Mouse (Mus musculus): ENCODE data around the gene Mtus2. TPM values are rescaled to one million over a fixed set of nuclear protein-coding genes. Genes with fewer than 3 reads are reported as not detected.

Mtus2 gene
- polyA plus RNA-seq, 1 experiment from 2014 or later = 53.9 TPM

DNA sequence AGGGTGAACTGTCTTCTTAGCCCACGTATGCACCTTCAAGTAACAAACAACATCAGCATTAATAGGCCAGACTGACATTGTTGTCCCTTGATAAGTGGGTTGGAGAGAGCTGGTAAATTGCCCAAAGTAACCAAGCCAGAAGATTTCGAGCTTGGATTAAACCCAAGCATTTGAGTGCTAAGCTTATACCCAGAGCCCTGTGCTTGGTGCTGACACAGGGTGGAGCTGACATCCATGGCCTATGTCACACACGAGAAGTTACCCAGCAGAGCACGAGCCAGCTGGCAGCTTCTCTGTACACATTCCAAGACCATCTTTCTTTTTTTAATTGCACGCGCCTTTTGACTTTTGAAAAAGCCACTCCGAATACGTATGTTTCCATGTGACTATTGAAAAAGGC is 259.7 kb downstream of the Mtus2 start:
- no peak overlapping the region for H3K9ac ChIP-seq (replicated peaks; ENCODE audit: low read depth, low read length)
- H3K4me2 ChIP-seq (ENCODE audit: low read depth, low read length) = no peak overlapping the region
- no peak overlapping the region for H3K4me3 ChIP-seq (ENCODE audit: low read depth, low read length)
- H3K36me3 ChIP-seq (ENCODE audit: control insufficient read depth, insufficient read depth, low read length) = no peaks in the 10 kb centered on the region
- WGBS = 91% methylated on average over 8 of the region's 8 CpGs
- H3K27ac ChIP-seq (ENCODE audit: low read depth, low read length) = no peak overlapping the region
- H3K4me1 ChIP-seq (ENCODE audit: control insufficient read depth, insufficient read depth, low read length) = no peaks in the 10 kb centered on the region
- ATAC-seq (ENCODE audit: low read depth) = no peak
- H3K27me3 ChIP-seq (ENCODE audit: control insufficient read depth, insufficient read depth, low read length) = no peaks in the 10 kb centered on the region
- H3K9me3 ChIP-seq (ENCODE audit: control insufficient read depth, low read length) = no peaks in the 10 kb centered on the region

DNA sequence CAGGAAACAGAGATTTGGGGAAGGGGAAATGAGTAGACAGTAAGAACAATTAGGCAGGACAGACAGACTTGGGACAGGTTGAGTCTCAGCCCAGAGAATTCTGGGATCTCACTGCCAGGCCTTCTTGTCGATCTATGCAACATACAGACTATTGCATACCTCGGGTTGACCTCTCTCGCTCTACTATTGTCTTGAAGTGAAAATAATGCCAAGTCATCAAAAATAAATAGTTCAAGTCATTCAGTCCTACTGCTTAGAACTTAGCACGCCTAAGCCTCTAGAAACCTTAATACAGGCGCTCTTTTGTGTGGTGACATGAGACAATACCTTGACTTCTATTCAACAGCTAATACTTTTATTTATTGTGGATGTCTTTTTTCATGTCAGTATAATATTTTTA is 265.8 kb downstream of the Mtus2 start:
- no peaks in the 10 kb centered on the region for H3K9me3 ChIP-seq (ENCODE audit: control insufficient read depth, low read length)
- H3K27me3 ChIP-seq (ENCODE audit: control insufficient read depth, insufficient read depth, low read length) = no peaks in the 10 kb centered on the region
- no peak overlapping the region for H3K4me2 ChIP-seq (ENCODE audit: low read depth, low read length)
- H3K4me3 ChIP-seq (ENCODE audit: low read depth, low read length) = no peak overlapping the region
- H3K36me3 ChIP-seq (ENCODE audit: control insufficient read depth, insufficient read depth, low read length) = no peaks in the 10 kb centered on the region
- no peak for ATAC-seq (ENCODE audit: low read depth)
- 91% methylated on average over 5 of the region's 5 CpGs for WGBS
- no peak overlapping the region for H3K9ac ChIP-seq (replicated peaks; ENCODE audit: low read depth, low read length)
- no peak overlapping the region for H3K27ac ChIP-seq (ENCODE audit: low read depth, low read length)
- no peaks in the 10 kb centered on the region for H3K4me1 ChIP-seq (ENCODE audit: control insufficient read depth, insufficient read depth, low read length)

DNA sequence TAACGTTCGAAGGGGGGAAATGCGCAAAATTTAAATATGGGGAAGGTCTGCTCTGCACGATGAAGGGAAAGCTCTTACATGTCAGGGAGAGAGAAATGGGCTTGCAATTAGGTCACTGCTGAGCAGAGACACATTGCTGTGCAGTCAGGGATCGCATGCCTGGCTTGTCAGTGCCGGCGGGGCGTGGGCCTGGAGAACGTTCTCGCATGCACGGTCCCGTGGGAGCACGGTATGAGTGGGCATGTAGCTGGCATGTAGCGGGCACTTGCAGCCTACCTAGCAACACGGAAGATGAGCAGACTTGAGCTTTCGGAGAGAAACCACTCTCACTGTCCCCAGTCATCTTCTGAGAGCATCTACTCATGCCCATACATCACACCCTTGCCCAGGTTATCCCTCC is 266.9 kb downstream of the Mtus2 start:
- Histone ChIP-seq H3K27me3 (ENCODE audit: control insufficient read depth, insufficient read depth, low read length) (no peaks in the 10 kb centered on the region), H3K27ac (ENCODE audit: low read depth, low read length) (no peak overlapping the region), H3K4me1 (ENCODE audit: control insufficient read depth, insufficient read depth, low read length) (no peaks in the 10 kb centered on the region), H3K4me2 (ENCODE audit: low read depth, low read length) (no peak overlapping the region), H3K9me3 (ENCODE audit: control insufficient read depth, low read length) (no peaks in the 10 kb centered on the region), H3K4me3 (ENCODE audit: low read depth, low read length) (no peak overlapping the region), H3K9ac (replicated peaks; ENCODE audit: low read depth, low read length) (no peak overlapping the region), H3K36me3 (ENCODE audit: control insufficient read depth, insufficient read depth, low read length) (no peaks in the 10 kb centered on the region)
- 92% methylated on average over 16 of the region's 16 CpGs for WGBS
- no peak for ATAC-seq (ENCODE audit: low read depth)

DNA sequence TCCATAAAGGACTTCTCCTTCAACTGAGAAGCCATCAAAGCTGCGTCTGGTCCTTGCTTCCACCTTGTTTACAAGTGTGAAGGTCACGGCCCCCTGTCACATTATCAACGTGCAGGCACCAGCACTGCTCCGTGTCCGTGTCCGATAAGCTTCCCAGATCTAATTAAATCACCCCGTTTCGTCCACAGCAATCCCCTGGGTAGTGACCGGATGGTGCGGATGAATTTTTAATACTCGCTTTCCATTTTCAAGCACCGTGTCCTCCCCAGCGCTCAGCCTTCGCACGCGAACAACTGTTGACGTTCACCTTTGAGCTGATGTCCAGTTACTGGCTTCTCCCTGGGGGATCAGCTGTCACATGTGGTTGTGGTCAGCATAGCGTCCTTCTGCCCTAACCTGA is 276.6 kb downstream of the Mtus2 start:
- H3K9me3 ChIP-seq (ENCODE audit: control insufficient read depth, low read length) = no peaks in the 10 kb centered on the region
- H3K36me3 ChIP-seq (ENCODE audit: control insufficient read depth, insufficient read depth, low read length) = no peaks in the 10 kb centered on the region
- no peaks in the 10 kb centered on the region for H3K4me1 ChIP-seq (ENCODE audit: control insufficient read depth, insufficient read depth, low read length)
- ATAC-seq (ENCODE audit: low read depth) = no peak
- 79% methylated on average over 18 of the region's 18 CpGs for WGBS
- H3K9ac ChIP-seq (replicated peaks; ENCODE audit: low read depth, low read length) = no peak overlapping the region
- no peak overlapping the region for H3K4me2 ChIP-seq (ENCODE audit: low read depth, low read length)
- H3K4me3 ChIP-seq (ENCODE audit: low read depth, low read length) = no peak overlapping the region
- no peak overlapping the region for H3K27ac ChIP-seq (ENCODE audit: low read depth, low read length)
- H3K27me3 ChIP-seq (ENCODE audit: control insufficient read depth, insufficient read depth, low read length) = no peaks in the 10 kb centered on the region

DNA sequence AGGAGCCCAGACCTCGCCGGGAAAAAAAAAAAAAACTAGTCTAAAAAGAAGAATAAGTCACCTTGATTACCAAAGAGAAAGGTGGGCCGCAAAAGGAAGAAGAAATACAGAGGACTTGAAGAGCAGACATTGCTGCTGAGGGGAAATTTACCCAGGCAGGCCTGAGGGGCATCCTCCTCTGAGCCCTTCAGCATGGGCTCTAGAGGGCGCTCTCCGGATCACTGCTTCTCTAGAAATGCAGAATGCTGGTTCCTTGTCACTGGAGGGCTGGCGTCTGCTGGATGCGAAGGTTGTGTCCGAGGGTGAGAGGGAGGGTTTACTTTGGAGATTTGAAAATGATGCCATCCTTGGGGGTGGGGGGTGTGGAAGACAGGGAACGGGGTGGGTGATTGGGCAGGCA is 279.5 kb downstream of the Mtus2 start:
- no peaks in the 10 kb centered on the region for H3K4me1 ChIP-seq (ENCODE audit: control insufficient read depth, insufficient read depth, low read length)
- no peaks in the 10 kb centered on the region for H3K9me3 ChIP-seq (ENCODE audit: control insufficient read depth, low read length)
- no peaks in the 10 kb centered on the region for H3K36me3 ChIP-seq (ENCODE audit: control insufficient read depth, insufficient read depth, low read length)
- no peak overlapping the region for H3K4me3 ChIP-seq (ENCODE audit: low read depth, low read length)
- H3K9ac ChIP-seq (replicated peaks; ENCODE audit: low read depth, low read length) = no peak overlapping the region
- no peaks in the 10 kb centered on the region for H3K27me3 ChIP-seq (ENCODE audit: control insufficient read depth, insufficient read depth, low read length)
- no peak overlapping the region for H3K4me2 ChIP-seq (ENCODE audit: low read depth, low read length)
- ATAC-seq (ENCODE audit: low read depth) = no peak
- H3K27ac ChIP-seq (ENCODE audit: low read depth, low read length) = no peak overlapping the region
- 54% methylated on average over 9 of the region's 9 CpGs for WGBS

DNA sequence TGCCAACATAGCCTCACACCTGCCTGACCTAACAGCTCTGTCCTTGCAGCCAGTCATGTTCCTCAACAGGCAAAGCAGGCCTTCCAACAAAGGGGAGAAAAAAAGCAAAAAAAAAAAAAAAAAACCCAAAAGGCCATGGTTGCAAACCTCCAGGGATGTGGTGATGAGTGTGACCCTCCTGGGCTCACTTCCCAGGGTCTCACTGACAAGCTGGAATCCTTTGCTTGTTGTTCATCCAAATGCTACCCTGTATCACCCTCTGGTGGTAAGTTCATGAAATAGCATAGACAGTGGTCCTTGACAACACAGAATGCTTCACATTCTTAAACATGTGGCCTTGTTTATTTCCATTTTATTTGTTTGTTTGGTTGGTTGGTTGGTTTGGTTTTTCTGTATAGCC is 281.9 kb downstream of the Mtus2 start:
- H3K9me3 ChIP-seq (ENCODE audit: control insufficient read depth, low read length) = no peaks in the 10 kb centered on the region

DNA sequence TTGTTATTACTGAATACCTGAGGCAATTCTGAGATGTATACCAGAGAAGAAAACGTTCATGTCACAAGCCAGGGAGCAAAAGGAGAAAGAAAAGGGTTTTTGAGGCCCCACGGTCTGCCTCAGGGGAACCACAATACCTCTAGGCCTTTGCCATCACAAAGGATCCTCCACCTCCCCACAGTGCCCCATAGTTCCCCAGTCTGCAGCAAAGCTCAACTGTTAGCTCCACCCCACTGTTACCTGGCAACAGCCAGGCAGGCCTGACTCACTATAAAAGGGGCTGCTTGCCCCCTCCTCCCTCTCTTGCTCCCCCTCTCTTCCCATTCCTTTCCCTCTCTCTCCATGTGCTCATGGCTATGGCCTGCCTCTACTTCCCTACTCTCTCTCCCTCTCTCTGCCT is 282.6 kb downstream of the Mtus2 start:
- H3K9ac ChIP-seq (replicated peaks; ENCODE audit: low read depth, low read length) = no peak overlapping the region
- H3K27ac ChIP-seq (ENCODE audit: low read depth, low read length) = no peak overlapping the region
- no peak overlapping the region for H3K4me3 ChIP-seq (ENCODE audit: low read depth, low read length)
- H3K36me3 ChIP-seq (ENCODE audit: control insufficient read depth, insufficient read depth, low read length) = no peaks in the 10 kb centered on the region
- H3K4me2 ChIP-seq (ENCODE audit: low read depth, low read length) = no peak overlapping the region
- H3K4me1 ChIP-seq (ENCODE audit: control insufficient read depth, insufficient read depth, low read length) = no peaks in the 10 kb centered on the region
- H3K9me3 ChIP-seq (ENCODE audit: control insufficient read depth, low read length) = no peaks in the 10 kb centered on the region
- ATAC-seq (ENCODE audit: low read depth) = no peak
- no peaks in the 10 kb centered on the region for H3K27me3 ChIP-seq (ENCODE audit: control insufficient read depth, insufficient read depth, low read length)
- WGBS = 21% methylated on average over 2 of the region's 2 CpGs

More for the DNA sequence above, 281.9 kb downstream of the Mtus2 start:
- ATAC-seq (ENCODE audit: low read depth) = peak; percentile 68
- no peaks in the 10 kb centered on the region for H3K4me1 ChIP-seq (ENCODE audit: control insufficient read depth, insufficient read depth, low read length)
- H3K4me3 ChIP-seq (ENCODE audit: low read depth, low read length) = no peak overlapping the region
- H3K27me3 ChIP-seq (ENCODE audit: control insufficient read depth, insufficient read depth, low read length) = no peaks in the 10 kb centered on the region
- H3K36me3 ChIP-seq (ENCODE audit: control insufficient read depth, insufficient read depth, low read length) = no peaks in the 10 kb centered on the region
- no peak overlapping the region for H3K27ac ChIP-seq (ENCODE audit: low read depth, low read length)
- no peak overlapping the region for H3K4me2 ChIP-seq (ENCODE audit: low read depth, low read length)
- H3K9ac ChIP-seq (replicated peaks; ENCODE audit: low read depth, low read length) = no peak overlapping the region

DNA sequence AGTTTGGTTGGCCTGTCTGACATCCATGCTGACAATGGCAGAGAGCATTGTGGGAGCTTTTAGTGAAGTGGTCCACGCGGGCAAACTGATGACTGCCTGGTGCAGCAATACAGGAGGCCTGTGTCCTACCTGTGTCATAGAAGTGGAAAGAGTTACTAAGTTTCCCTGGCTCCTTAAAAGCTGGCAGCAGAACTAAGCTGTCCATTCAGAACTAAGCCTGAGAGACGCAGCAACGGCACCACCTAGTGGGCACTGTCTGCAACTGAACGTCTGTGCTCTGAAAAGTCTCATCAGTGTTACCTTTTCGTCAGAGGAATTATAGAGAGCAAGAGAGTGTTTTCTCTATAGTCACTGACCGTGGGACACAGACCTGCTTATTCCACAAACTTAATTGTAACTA is 284.8 kb downstream of the Mtus2 start:
- H3K4me1 ChIP-seq (ENCODE audit: control insufficient read depth, insufficient read depth, low read length) = no peaks in the 10 kb centered on the region
- H3K9ac ChIP-seq (replicated peaks; ENCODE audit: low read depth, low read length) = no peak overlapping the region
- no peaks in the 10 kb centered on the region for H3K27me3 ChIP-seq (ENCODE audit: control insufficient read depth, insufficient read depth, low read length)
- no peaks in the 10 kb centered on the region for H3K36me3 ChIP-seq (ENCODE audit: control insufficient read depth, insufficient read depth, low read length)
- no peak overlapping the region for H3K4me3 ChIP-seq (ENCODE audit: low read depth, low read length)
- ATAC-seq (ENCODE audit: low read depth) = peak; percentile 68; the same call in 1 of the 2 replicates
- WGBS = 9% methylated on average over 7 of the region's 7 CpGs
- H3K4me2 ChIP-seq (ENCODE audit: low read depth, low read length) = no peak overlapping the region
- H3K27ac ChIP-seq (ENCODE audit: low read depth, low read length) = no peak overlapping the region
- H3K9me3 ChIP-seq (ENCODE audit: control insufficient read depth, low read length) = no peaks in the 10 kb centered on the region

DNA sequence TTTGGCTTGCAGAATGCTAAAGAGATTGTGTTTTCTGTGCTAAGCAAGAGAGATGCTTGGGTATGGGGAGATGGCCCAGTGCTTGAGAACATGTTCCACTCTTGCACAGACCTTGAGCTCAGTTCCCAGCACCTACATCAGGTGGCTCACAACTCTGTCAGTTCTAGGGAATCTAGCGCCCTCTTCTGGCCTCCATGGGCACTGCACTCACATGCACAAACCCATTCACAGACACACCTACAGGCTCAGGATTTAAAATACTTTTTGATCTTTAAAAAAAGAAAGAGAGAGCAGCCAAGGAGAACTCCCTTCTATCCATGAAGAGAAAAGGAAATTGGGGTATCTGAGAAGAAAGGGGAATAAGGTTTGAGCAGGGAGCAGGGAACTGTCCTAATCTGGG is 287.4 kb downstream of the Mtus2 start:
- Histone ChIP-seq H3K9ac (replicated peaks; ENCODE audit: low read depth, low read length) (no peak overlapping the region), H3K27me3 (ENCODE audit: control insufficient read depth, insufficient read depth, low read length) (no peaks in the 10 kb centered on the region), H3K27ac (ENCODE audit: low read depth, low read length) (no peak overlapping the region), H3K4me2 (ENCODE audit: low read depth, low read length) (no peak overlapping the region), H3K9me3 (ENCODE audit: control insufficient read depth, low read length) (no peaks in the 10 kb centered on the region), H3K4me1 (ENCODE audit: control insufficient read depth, insufficient read depth, low read length) (no peaks in the 10 kb centered on the region), H3K4me3 (ENCODE audit: low read depth, low read length) (no peak overlapping the region), H3K36me3 (ENCODE audit: control insufficient read depth, insufficient read depth, low read length) (no peaks in the 10 kb centered on the region)
- no peak for ATAC-seq (ENCODE audit: low read depth)
- WGBS = 43% methylated on average over 1 of the region's 1 CpGs

DNA sequence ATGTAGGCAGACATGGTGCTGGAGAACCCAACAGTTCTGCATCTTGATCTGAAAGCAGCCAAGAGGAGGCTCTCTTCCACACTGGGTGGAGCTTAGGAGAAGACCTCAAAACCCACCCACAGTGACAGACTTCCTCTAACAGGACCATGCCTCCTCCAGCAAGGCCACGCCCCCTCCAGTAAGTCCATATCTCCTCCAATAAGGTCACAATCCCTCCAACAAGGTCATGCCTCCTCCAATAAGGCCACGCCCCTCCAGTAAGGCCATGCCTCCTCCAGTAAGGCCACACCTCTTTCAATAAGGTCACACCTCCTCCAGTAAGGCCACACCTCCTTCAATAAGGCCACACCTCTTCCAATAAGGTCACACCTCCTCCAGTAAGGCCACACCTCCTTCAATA is 288.3 kb downstream of the Mtus2 start:
- H3K9ac ChIP-seq (replicated peaks; ENCODE audit: low read depth, low read length) = no peak overlapping the region
- WGBS = 86% methylated on average over 2 of the region's 2 CpGs

More for the DNA sequence above, 288.3 kb downstream of the Mtus2 start:
- Histone ChIP-seq H3K4me1 (ENCODE audit: control insufficient read depth, insufficient read depth, low read length) (no peaks in the 10 kb centered on the region), H3K4me3 (ENCODE audit: low read depth, low read length) (no peak overlapping the region), H3K36me3 (ENCODE audit: control insufficient read depth, insufficient read depth, low read length) (no peaks in the 10 kb centered on the region), H3K27me3 (ENCODE audit: control insufficient read depth, insufficient read depth, low read length) (no peaks in the 10 kb centered on the region), H3K9me3 (ENCODE audit: control insufficient read depth, low read length) (no peaks in the 10 kb centered on the region), H3K27ac (ENCODE audit: low read depth, low read length) (no peak overlapping the region), H3K4me2 (ENCODE audit: low read depth, low read length) (no peak overlapping the region)
- ATAC-seq (ENCODE audit: low read depth) = no peak

All from neural tube, embryonic 14.5 days (tissue).